Mouse (Mus musculus): Measurements from ENCODE around the gene Cln5.

Gene Cln5

DNA sequence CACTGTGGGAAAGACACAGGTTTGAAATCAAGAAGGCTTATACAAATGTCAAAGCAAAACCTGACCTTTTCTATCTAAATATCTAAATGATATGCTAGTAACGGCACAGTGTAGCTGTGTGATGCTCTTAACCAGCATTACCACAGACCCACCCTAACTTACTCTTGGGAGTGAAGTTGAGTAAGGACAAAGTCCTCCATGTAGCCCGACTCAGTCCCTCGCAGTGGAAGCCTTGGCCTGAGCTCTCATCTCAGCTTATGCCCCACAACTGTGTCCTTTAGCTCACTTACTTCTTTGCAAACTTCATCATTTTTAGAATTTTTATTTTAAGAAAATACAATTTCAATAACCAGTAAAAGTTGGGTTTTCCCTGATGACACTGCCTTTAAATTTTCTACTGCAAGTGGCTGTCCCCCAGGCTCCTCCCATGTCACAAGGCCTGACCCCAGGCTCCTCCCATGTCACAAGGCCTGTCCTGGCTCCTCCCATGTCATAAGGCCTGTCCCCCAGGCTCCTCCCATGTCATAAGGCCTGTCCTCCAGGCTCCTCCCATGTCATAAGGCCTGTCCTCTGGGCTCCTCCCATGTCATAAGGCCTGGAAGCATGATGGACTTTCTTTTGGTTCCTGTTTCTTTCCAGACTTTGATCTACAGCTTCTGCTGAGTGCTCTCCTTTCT lies 45.1 kb downstream of the Cln5 start:
- DNase-seq = peak; percentile 26 to 53

DNA sequence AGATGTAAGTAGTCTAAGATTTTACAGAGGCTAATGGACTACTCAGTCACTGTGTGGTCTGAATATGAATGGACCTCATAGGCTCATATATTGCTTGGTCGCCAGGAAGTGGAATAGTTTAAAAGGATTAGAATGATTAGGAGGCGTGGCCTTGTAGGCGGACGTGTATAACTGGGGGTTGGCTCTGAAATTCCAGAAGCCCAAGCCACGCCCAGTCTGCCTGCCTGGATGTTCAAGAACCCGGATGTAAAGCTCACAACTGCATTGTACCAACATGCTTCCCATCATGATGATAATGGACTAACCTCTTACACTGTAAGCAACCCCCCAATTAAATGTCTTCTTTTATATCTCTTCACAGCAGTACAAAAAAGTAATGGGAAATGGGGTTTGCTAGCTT lies 55.7 kb downstream of the Cln5 start:
- DNase-seq = no peak

Data from B cell, adult 2 months (primary cell).